Mouse (Mus musculus) myocyte (in vitro differentiated cells): ENCODE results near the gene Plekha5.

Experiments
- CEBPB ChIP-seq: IDR thresholded peaks from 2 replicates; pipeline ENCODE4 v1.6.1; 2011; ENCODE audit warnings: mild to moderate bottlenecking, moderate library complexity; ENCODE audit not compliant: poor library complexity, insufficient read depth, severe bottlenecking
- E2F4 ChIP-seq: IDR thresholded peaks from one replicate; pipeline ENCODE4 v1.6.1; 2011; ENCODE audit warnings: mild to moderate bottlenecking, control low read depth, moderate library complexity; ENCODE audit not compliant: insufficient read depth
- MAX ChIP-seq: IDR thresholded peaks from one replicate; pipeline ENCODE4 v1.6.1; 2011; ENCODE audit warnings: low read depth, mild to moderate bottlenecking, control low read depth
- MYOD1 ChIP-seq, 3 experiments: IDR thresholded peaks; one replicate each; pipeline ENCODE4 v1.6.1; 2011; ENCODE audit warnings: control low read depth in 2 of 3, low read depth in 2 of 3, mild to moderate bottlenecking in 2 of 3, moderate library complexity in 1 of 3; ENCODE audit not compliant: insufficient read length in 2 of 3, control insufficient read depth in 1 of 3
- MYOG ChIP-seq, 3 experiments: IDR thresholded peaks; one replicate each; pipeline ENCODE4 v1.6.1; 2011; ENCODE audit warnings: control low read depth in 2 of 3, low read depth in 2 of 3, mild to moderate bottlenecking in 2 of 3; ENCODE audit not compliant: insufficient read length in 2 of 3, control insufficient read depth in 1 of 3, insufficient read depth in 1 of 3
- POLR2A ChIP-seq: IDR thresholded peaks from one replicate; pipeline ENCODE4 v1.6.1; 2011; ENCODE audit warnings: low read depth, mild to moderate bottlenecking, control low read depth, moderate library complexity; ENCODE audit not compliant: insufficient read length
- POLR2AphosphoS2 ChIP-seq: IDR thresholded peaks from one replicate; pipeline ENCODE4 v1.6.1; 2011; ENCODE audit warnings: low read depth, control low read depth; ENCODE audit not compliant: insufficient read length
- TCF12 ChIP-seq: IDR thresholded peaks from one replicate; pipeline ENCODE4 v1.6.1; 2011; ENCODE audit warnings: mild to moderate bottlenecking, control low read depth; ENCODE audit not compliant: poor library complexity, insufficient read depth, severe bottlenecking
- TCF3 ChIP-seq: IDR thresholded peaks from one replicate; pipeline ENCODE4 v1.6.1; 2011; ENCODE audit warnings: low read depth, control low read depth; ENCODE audit not compliant: insufficient read length
- USF1 ChIP-seq: IDR thresholded peaks from one replicate; pipeline ENCODE4 v1.6.1; 2011; ENCODE audit warnings: low read depth, mild to moderate bottlenecking, control low read depth, moderate library complexity

- no peak for TF ChIP-seq MYOD1 (IDR thresholded peaks at IDR 0.05; ENCODE audit: control insufficient read depth in 1 of 3, insufficient read length in 2 of 3, low read depth in 2 of 3)
- TF ChIP-seq MAX = no peak
- TF ChIP-seq POLR2A = no peak
- TF ChIP-seq POLR2AphosphoS2 = no peak
- TF ChIP-seq CEBPB = no peak
- TF ChIP-seq USF1 = no peak
- TF ChIP-seq TCF12 = no peak
- TF ChIP-seq E2F4 = no peak
- TF ChIP-seq TCF3 = no peak
- no peak for TF ChIP-seq MYOG (IDR thresholded peaks at IDR 0.05; ENCODE audit: control insufficient read depth in 1 of 3, insufficient read depth in 1 of 3, insufficient read length in 2 of 3, low read depth in 2 of 3)
Measured at GRCm38 (mm10) chr6:140613822-140614221, 190.0 kb downstream of the Plekha5 start.
